Mouse (Mus musculus): ENCODE measurements around the gene Abhd14b. TPM values are rescaled to one million over a fixed set of nuclear protein-coding genes. Genes with fewer than 3 reads are reported as not detected.

Gene Abhd14b
- 2.9 and 4.4 TPM in 2 replicates for polyA plus RNA-seq (2015; fragmentation: Nextera tagmentation; extraction: Ambion mirVana)

DNA sequence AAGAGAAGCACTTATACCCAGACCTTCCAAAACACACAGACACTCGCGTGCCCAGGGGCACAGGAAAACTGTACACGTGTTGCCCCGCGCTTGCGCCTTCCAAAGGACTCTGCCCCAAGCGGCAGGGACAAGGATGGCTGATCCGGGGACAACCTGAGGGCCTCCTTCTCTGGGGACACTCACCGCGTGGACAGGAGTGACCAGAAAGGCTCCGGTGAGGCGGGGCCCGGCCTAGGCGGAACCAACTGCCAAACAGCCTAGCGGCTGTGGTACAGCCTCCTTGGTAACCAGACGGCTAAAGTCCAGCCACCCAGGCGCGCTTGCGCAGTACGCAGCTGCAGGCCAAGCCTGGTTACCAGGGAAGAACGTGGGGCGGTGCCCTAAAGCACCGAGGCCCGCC is at the start of gene Abhd14b, which contains the start of gene Abhd14a:
Gene Abhd14b (plus strand): TSS at position 112 of the 400 bp plus-strand sequence.
Gene Abhd14a (minus strand): TSS at position 331 of the 400 bp plus-strand sequence.

DNA sequence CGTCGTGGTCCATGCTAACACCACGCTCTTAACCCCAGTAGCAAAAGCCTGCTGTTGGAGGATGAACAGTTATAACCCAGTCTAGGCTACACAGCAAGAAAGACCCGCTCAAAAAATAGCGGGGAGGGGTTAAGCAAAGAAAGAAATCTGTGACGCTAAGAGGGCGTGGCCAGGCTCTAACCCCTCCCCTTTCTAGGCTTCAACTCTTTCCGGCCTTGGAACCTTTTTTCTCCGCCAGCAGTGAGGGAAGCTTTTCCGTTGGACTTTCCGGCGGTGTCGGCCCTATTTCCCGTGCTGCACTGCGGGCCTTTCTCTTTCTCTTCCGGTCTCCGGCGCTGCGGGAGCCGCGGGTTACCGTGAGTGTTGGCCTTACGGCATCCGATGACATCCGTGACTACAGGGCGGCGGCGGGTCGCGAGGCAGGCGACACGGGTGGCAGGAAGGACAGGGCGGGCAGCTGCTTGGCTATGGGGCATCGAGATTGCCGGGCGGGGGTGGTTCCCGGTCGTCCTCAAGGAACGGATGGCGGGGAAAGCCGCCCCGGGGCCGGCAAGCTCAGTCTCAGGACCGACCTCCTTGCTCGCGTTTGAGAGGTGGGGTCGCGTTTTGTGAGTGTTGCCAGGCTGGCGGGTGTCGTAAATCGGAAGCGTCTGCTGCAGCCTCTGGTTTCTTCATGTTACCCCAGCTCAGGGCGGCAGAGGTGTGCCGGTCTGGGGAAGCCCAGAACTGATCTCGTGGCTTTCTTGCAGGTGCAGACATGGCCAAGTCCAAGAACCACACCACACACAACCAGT is 17.8 kb upstream of the Abhd14b start, which contains the start of gene Rpl29:
Gene Rpl29 (plus strand): TSS at position 234 of the 794 bp plus-strand sequence.

DNA sequence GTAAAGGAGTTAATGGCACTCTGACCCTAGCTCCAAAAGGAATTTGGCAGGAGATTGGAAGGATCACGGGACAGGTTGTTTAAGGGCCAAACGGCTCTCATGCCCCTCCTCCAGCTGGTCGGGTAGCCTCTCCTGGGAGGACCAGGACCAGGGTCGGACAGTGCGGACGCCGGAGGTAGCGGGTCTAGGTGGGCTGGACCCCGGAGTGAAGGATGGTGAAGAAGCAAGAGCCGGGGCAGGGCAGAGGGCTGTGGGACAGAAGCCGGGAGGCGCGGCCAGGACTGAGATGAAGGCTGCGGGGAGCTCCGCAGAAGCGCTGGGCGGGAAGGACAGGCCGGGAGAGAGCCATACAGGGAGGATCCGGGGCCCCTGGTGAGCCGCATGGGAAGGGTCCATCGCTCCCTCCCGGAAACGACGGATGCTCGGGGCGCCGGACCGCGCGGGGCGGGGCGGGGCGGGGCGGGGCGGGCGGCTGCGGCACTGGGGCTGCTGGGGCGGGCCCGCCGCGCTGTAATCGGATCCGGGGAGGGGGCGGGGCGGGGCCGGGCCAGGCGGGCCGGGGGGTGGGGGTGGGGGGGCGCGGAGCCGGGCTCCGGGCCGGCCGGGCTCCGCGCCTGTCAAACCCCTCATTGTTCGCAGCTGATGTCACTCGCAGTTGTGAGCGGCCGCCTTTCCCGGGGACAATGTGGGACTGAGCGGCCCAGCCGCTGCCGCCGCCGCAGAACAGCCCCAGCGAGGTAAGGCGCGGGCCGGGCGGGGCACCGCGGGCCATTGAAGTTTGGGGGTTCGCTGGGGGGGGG is 6.2 kb downstream of the Abhd14b start, which contains the start of gene Pcbp4:
Gene Pcbp4 (plus strand): TSS at position 21 of the 800 bp plus-strand sequence.

DNA sequence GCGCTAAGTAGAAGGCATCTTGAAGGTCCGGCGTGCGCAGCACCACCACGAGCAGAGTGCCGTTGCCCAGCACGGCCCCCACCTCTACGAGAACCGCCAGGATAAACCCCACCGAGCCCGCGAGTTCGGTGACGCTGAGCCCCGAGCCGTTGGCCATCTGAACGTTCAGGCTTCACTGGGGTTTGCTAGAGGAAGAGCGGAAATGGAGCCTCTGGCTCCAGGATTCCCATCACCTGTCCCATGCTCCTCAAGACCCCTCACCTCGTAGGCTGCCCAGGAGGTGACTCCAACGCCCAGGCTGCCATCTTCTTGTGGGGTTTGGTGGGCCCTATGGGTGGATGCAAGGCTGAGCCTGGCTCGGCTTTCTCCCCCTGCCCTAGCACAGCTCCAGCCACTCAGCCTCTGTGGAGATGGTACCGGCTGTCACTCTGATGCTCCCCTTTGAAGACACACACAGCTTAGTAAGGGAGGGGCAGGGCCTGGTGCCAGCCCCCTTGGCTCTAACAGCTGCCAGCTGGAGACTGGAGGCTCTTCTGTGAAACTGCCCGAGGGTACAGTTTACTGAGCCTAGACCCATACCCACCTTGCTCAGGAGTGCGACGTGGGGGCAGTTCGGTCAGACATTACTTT is 18.4 kb downstream of the Abhd14b start, which contains the start of gene Gpr62:
Gene Gpr62 (minus strand): TSS at position 368 of the 630 bp plus-strand sequence.

DNA sequence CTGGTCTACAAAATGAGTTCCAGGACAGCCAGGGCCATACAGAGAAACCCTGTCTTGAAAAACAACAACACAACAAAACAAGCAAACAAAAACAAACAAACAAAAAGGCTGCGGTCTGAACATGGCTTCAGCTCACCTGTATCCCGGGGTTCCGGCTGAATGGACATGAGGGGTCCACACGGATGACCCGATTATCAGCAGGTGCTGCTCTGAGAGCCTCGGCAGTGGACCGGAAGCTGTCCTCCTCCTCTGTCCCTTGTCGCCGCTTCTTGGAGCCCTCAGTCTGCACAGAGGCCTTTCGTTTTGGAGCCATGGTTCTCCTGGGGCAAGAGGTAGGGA is 28.4 kb downstream of the Abhd14b start, which contains the start of gene Rrp9:
Gene Rrp9 (plus strand): TSS at position 301 of the 339 bp plus-strand sequence.

DNA sequence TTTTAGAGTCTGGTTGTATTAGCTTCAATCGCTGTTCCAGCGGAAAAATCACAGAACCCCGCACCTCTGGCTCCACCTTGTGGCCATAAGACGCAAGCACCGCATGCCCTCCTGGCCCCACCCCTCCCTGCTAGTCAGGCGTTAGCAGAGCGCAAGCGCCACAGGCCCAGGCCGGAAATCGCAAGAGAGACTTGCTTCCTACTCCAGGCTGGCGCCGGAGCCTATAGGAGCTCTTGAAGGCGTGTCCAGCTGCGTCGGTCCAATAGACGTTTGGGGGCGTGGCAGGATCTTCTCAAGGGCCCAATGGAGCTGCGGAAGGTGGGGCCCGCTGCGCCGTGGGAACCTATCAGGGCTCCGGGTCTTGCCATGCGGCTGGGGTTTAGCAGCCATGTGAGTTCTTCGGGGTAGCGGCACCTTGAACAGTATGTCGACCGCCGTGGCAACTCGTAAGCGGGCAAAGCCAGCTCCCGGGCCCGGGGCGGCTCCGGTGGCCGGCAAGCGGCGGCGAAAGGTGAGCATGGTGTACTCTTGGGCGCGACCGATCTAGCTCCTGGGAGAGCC is 29.7 kb downstream of the Abhd14b start, which contains the start of gene Parp3:
Gene Parp3 (minus strand): TSS at position 26 of the 561 bp plus-strand sequence.

DNA sequence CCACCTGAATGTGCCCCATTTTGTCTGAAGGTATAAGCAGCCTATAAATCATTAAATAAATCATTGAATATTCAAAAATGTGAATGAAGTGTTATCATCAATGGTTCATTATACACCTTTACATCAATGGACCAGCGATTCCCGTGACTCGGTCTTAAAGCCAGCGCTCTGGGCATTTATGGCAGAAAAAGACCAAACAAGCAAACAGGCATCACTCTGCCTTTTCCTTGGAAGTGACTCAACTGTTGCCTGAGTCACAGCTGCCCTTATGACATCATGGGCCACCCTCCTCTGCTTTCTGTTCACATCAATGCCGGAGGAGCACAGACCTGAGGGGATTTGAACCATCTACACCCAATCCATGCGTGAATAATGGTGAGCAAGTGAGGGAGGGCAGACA is 52.4 kb downstream of the Abhd14b start, which contains the start of gene Iqcf1:
Gene Iqcf1 (plus strand): TSS at position 301 of the 400 bp plus-strand sequence.

Other genes with a start within 250 kb of the Abhd14b start
- 23.2 and 34.1 TPM in 2 replicates for gene Ppm1m, start 247.7 kb upstream of the Abhd14b start, polyA plus RNA-seq (2015; fragmentation: Nextera tagmentation; extraction: Ambion mirVana)
- 41.6 and 51.7 TPM in 2 replicates for gene Twf2, start 244.4 kb upstream of the Abhd14b start, polyA plus RNA-seq (2015; fragmentation: Nextera tagmentation; extraction: Ambion mirVana)
- gene Tlr9, start 224.9 kb upstream of the Abhd14b start, polyA plus RNA-seq (2015; fragmentation: Nextera tagmentation; extraction: Ambion mirVana) = 0.29 and 0.41 TPM in 2 replicates
- gene Alas1, start 198.8 kb upstream of the Abhd14b start, polyA plus RNA-seq (2015; fragmentation: Nextera tagmentation; extraction: Ambion mirVana) = 64.1 and 89.0 TPM in 2 replicates
- 29.8 TPM in 2 replicates for gene Poc1a, start 166.4 kb upstream of the Abhd14b start, polyA plus RNA-seq (2015; fragmentation: Nextera tagmentation; extraction: Ambion mirVana)
- 9.0 and 11.9 TPM in 2 replicates for gene Dusp7, start 78.8 kb upstream of the Abhd14b start, polyA plus RNA-seq (2015; fragmentation: Nextera tagmentation; extraction: Ambion mirVana)
- gene Rpl29, start 18.0 kb upstream of the Abhd14b start, polyA plus RNA-seq (2015; fragmentation: Nextera tagmentation; extraction: Ambion mirVana) = 805 and 852 TPM in 2 replicates
- gene Acy1, start 9.1 kb upstream of the Abhd14b start, polyA plus RNA-seq (2015; fragmentation: Nextera tagmentation; extraction: Ambion mirVana) = 10.7 and 12.2 TPM in 2 replicates
- gene Abhd14a, start 219 bp downstream of the Abhd14b start, polyA plus RNA-seq (2015; fragmentation: Nextera tagmentation; extraction: Ambion mirVana) = 17.5 and 19.9 TPM in 2 replicates
- gene Pcbp4, start 5.8 kb downstream of the Abhd14b start, polyA plus RNA-seq (2015; fragmentation: Nextera tagmentation; extraction: Ambion mirVana) = 3.9 and 7.1 TPM in 2 replicates
- gene Gpr62, start 18.5 kb downstream of the Abhd14b start, polyA plus RNA-seq (2015; fragmentation: Nextera tagmentation; extraction: Ambion mirVana) = 0.17 TPM in 1 of 2 replicates, not detected in the other
- gene Rrp9, start 28.5 kb downstream of the Abhd14b start, polyA plus RNA-seq (2015; fragmentation: Nextera tagmentation; extraction: Ambion mirVana) = 29.7 and 32.9 TPM in 2 replicates
- gene Parp3, start 29.5 kb downstream of the Abhd14b start, polyA plus RNA-seq (2015; fragmentation: Nextera tagmentation; extraction: Ambion mirVana) = 3.2 and 4.3 TPM in 2 replicates
- not detected in 2 replicates for gene Iqcf1, start 52.5 kb downstream of the Abhd14b start, polyA plus RNA-seq (2015; fragmentation: Nextera tagmentation; extraction: Ambion mirVana)
- not detected in 2 replicates for gene Iqcf5, start 67.1 kb downstream of the Abhd14b start, polyA plus RNA-seq (2015; fragmentation: Nextera tagmentation; extraction: Ambion mirVana)
- not detected in 2 replicates for gene Iqcf3, start 114.2 kb downstream of the Abhd14b start, polyA plus RNA-seq (2015; fragmentation: Nextera tagmentation; extraction: Ambion mirVana)
- not detected in 2 replicates for gene Iqcf4, start 123.5 kb downstream of the Abhd14b start, polyA plus RNA-seq (2015; fragmentation: Nextera tagmentation; extraction: Ambion mirVana)
- gene Iqcf6, start 179.1 kb downstream of the Abhd14b start, polyA plus RNA-seq (2015; fragmentation: Nextera tagmentation; extraction: Ambion mirVana) = not detected in 2 replicates
- gene Grm2, start 208.6 kb downstream of the Abhd14b start, polyA plus RNA-seq (2015; fragmentation: Nextera tagmentation; extraction: Ambion mirVana) = not detected in 2 replicates
- 16.8 and 20.6 TPM in 2 replicates for gene Tex264, start 238.5 kb downstream of the Abhd14b start, polyA plus RNA-seq (2015; fragmentation: Nextera tagmentation; extraction: Ambion mirVana)